Mouse (Mus musculus) thymus, postnatal 0 days (tissue): ENCODE results near the gene Eif4b. TPM values are rescaled to one million over a fixed set of nuclear protein-coding genes. Genes with fewer than 3 reads are reported as not detected.

Source experiments
- polyA plus RNA-seq: library from polyadenylated mRNA; unstranded; fragments of >200 nt; fragmentation: Nextera tagmentation; extraction: Ambion mirVana; gene quantifications from 2 replicates; pipeline ENCODE4 v1.2.1, GENCODE M21; 2015

Gene Eif4b
- polyA plus RNA-seq, 1 experiment from 2014 or later = 93.3 TPM

Other genes starting within 250 kb of the Eif4b start
- gene Krt1, start 223.0 kb upstream of the Eif4b start, polyA plus RNA-seq = 0.45 and 0.65 TPM in 2 replicates
- 0.63 and 0.78 TPM in 2 replicates for gene Krt77, start 204.1 kb upstream of the Eif4b start, polyA plus RNA-seq
- gene Krt76, start 180.9 kb upstream of the Eif4b start, polyA plus RNA-seq = 0.51 and 0.74 TPM in 2 replicates
- gene Krt4, start 149.0 kb upstream of the Eif4b start, polyA plus RNA-seq = 1.2 and 43.4 TPM in 2 replicates
- gene Krt79, start 133.4 kb upstream of the Eif4b start, polyA plus RNA-seq = 0.71 and 0.74 TPM in 2 replicates
- gene Krt78, start 119.5 kb upstream of the Eif4b start, polyA plus RNA-seq = 0.43 and 0.50 TPM in 2 replicates
- gene Krt8, start 69.3 kb upstream of the Eif4b start, polyA plus RNA-seq = 1,106 and 1,123 TPM in 2 replicates
- 1,281 and 1,324 TPM in 2 replicates for gene Krt18, start 45.6 kb upstream of the Eif4b start, polyA plus RNA-seq
- gene Tns2, start 26.6 kb downstream of the Eif4b start, polyA plus RNA-seq = 4.4 and 5.2 TPM in 2 replicates
- gene Spryd3, start 62.5 kb downstream of the Eif4b start, polyA plus RNA-seq = 19.1 and 19.9 TPM in 2 replicates
- gene Igfbp6, start 70.6 kb downstream of the Eif4b start, polyA plus RNA-seq = 6.8 and 7.5 TPM in 2 replicates
- 1.0 and 1.1 TPM in 2 replicates for gene Soat2, start 76.8 kb downstream of the Eif4b start, polyA plus RNA-seq
- 48.8 and 64.9 TPM in 2 replicates for gene Zfp740, start 129.5 kb downstream of the Eif4b start, polyA plus RNA-seq
- 32.2 and 33.7 TPM in 2 replicates for gene Csad, start 131.0 kb downstream of the Eif4b start, polyA plus RNA-seq
- 65.6 and 68.7 TPM in 2 replicates for gene Itgb7, start 158.2 kb downstream of the Eif4b start, polyA plus RNA-seq
- 6.0 and 7.4 TPM in 2 replicates for gene Rarg, start 183.7 kb downstream of the Eif4b start, polyA plus RNA-seq
- gene Gm9918, start 196.8 kb downstream of the Eif4b start, polyA plus RNA-seq = 0.17 and 0.26 TPM in 2 replicates
- gene Mfsd5, start 205.7 kb downstream of the Eif4b start, polyA plus RNA-seq = 53.5 and 55.1 TPM in 2 replicates
- gene Espl1, start 222.5 kb downstream of the Eif4b start, polyA plus RNA-seq = 17.7 and 18.0 TPM in 2 replicates